Mouse (Mus musculus) neural tube, embryonic 12.5 days (tissue): ENCODE results near the gene Gart. TPM values are rescaled to one million over a fixed set of nuclear protein-coding genes. Genes with fewer than 3 reads are reported as not detected.
"Not testable (repeated sequence)": the region's sequence is repeated elsewhere in the genome, so short reads cannot be mapped to it uniquely, and the experiment has no call there.

Experiments used
- ATAC-seq: fragments of 200-750 bp; cut with Nextera tagmentation; 2 replicates; pipeline ENCODE4 v1.8.0; 2017; ENCODE audit warnings: low read depth, mild to moderate bottlenecking, moderate TSS enrichment, moderate library complexity; ENCODE audit not compliant: low FRiP score
- H3K27ac ChIP-seq: fragments of 300-500 bp; sonication (generic); 2 replicates; pipeline ENCODE4 v1.5.1; 2016
- H3K27me3 ChIP-seq: fragments of 300-500 bp; sonication (generic); replicated peaks from 2 replicates; pipeline ENCODE4 v1.6.1; 2016; ENCODE audit warnings: mild to moderate bottlenecking
- H3K36me3 ChIP-seq: fragments of 300-500 bp; sonication (generic); 2 replicates; pipeline ENCODE4 v1.6.1; 2016; ENCODE audit warnings: mild to moderate bottlenecking
- H3K4me1 ChIP-seq: fragments of 300-500 bp; sonication (generic); 2 replicates; pipeline ENCODE4 v1.6.1; 2016
- H3K4me2 ChIP-seq: fragments of 300-500 bp; sonication (generic); replicated peaks from 2 replicates; pipeline ENCODE4 v1.6.1; 2016; ENCODE audit warnings: mild to moderate bottlenecking
- H3K4me3 ChIP-seq: fragments of 300-500 bp; sonication (generic); 2 replicates; pipeline ENCODE4 v1.5.1; 2016
- H3K9ac ChIP-seq: fragments of 300-500 bp; sonication (generic); 2 replicates; pipeline ENCODE4 v1.6.1; 2016; ENCODE audit warnings: mild to moderate bottlenecking
- H3K9me3 ChIP-seq: fragments of 300-500 bp; sonication (generic); 2 replicates; pipeline ENCODE4 v1.6.1; 2016; ENCODE audit warnings: mild to moderate bottlenecking
- WGBS: fragments of 180-500 bp; shearing (Covaris S2); methylation state at CpG from one replicate; pipeline ENCODE4 v1.1.7; 2016; 5-methylcytosine and 5-hydroxymethylcytosine counted together
- polyA plus RNA-seq: library from polyadenylated mRNA; unstranded; fragments of >200 nt; fragmentation: Nextera tagmentation; extraction: Ambion mirVana; gene quantifications from 2 replicates; pipeline ENCODE4 v1.2.1, GENCODE M21; 2016

The Gart gene
- polyA plus RNA-seq, 1 experiment from 2014 or later: 89.0 TPM

- not testable (repeated sequence) for H3K9me3 ChIP-seq, H3K27ac ChIP-seq, H3K4me3 ChIP-seq, ATAC-seq, H3K9ac ChIP-seq, H3K4me2 ChIP-seq, H3K27me3 ChIP-seq
- WGBS: 100% methylated on average over 1 of the region's 2 CpGs
- H3K36me3 ChIP-seq: peaks cover 13% of the 10 kb centered on the region
- H3K4me1 ChIP-seq: peaks cover 12% of the 10 kb centered on the region
Measured at GRCm38 (mm10) chr16:91645420-91645819, 1.3 kb downstream of the Gart start.

- H3K36me3 ChIP-seq: peaks cover 18% of the 10 kb centered on the region
- WGBS: 85% methylated on average over 2 of the region's 2 CpGs
- no peaks in the 10 kb centered on the region for H3K27me3 ChIP-seq
- no peak overlapping the region for H3K4me2 ChIP-seq
- H3K27ac ChIP-seq: no peak overlapping the region
- ATAC-seq: no peak
- no peak overlapping the region for H3K9ac ChIP-seq
- H3K4me1 ChIP-seq: peaks cover 9% of the 10 kb centered on the region
- H3K4me3 ChIP-seq: no peak overlapping the region
- no peaks in the 10 kb centered on the region for H3K9me3 ChIP-seq
Measured at GRCm38 (mm10) chr16:91644901-91645300, 1.9 kb downstream of the Gart start.

- H3K36me3 ChIP-seq: peaks cover 63% of the 10 kb centered on the region
- 96% methylated on average over 8 of the region's 8 CpGs for WGBS
Measured at GRCm38 (mm10) chr16:91640171-91640570, 6.6 kb downstream of the Gart start.

GRCm38 (mm10) chr16:91639636-91640035, 7.1 kb downstream of the Gart start:
- Histone ChIP-seq H3K27me3 (no peaks in the 10 kb centered on the region), H3K4me2 (no peak overlapping the region), H3K36me3 (peaks cover 66% of the 10 kb centered on the region), H3K4me1 (no peaks in the 10 kb centered on the region), H3K9ac (no peak overlapping the region), H3K9me3 (no peaks in the 10 kb centered on the region), H3K27ac (no peak overlapping the region), H3K4me3 (no peak overlapping the region)
- WGBS: 98% methylated on average over 2 of the region's 2 CpGs
- no peak for ATAC-seq

More at GRCm38 (mm10) chr16:91640171-91640570, 6.6 kb downstream of the Gart start:
- no peak overlapping the region for H3K27ac ChIP-seq
- H3K9ac ChIP-seq: no peak overlapping the region
- H3K4me3 ChIP-seq: no peak overlapping the region
- H3K4me2 ChIP-seq: no peak overlapping the region
- ATAC-seq: no peak
- no peaks in the 10 kb centered on the region for H3K9me3 ChIP-seq
- no peaks in the 10 kb centered on the region for H3K27me3 ChIP-seq
- H3K4me1 ChIP-seq: no peaks in the 10 kb centered on the region

- H3K4me2 ChIP-seq: no peak overlapping the region
- no peak overlapping the region for H3K27ac ChIP-seq
- 95% methylated on average over 5 of the region's 5 CpGs for WGBS
- H3K36me3 ChIP-seq: peaks cover 71% of the 10 kb centered on the region
- no peaks in the 10 kb centered on the region for H3K27me3 ChIP-seq
- no peak for ATAC-seq
- no peak overlapping the region for H3K4me3 ChIP-seq
- H3K4me1 ChIP-seq: no peaks in the 10 kb centered on the region
- H3K9me3 ChIP-seq: no peaks in the 10 kb centered on the region
- no peak overlapping the region for H3K9ac ChIP-seq
Measured at GRCm38 (mm10) chr16:91639161-91639560, 7.6 kb downstream of the Gart start.

- H3K4me2 ChIP-seq: no peak overlapping the region
- no peaks in the 10 kb centered on the region for H3K27me3 ChIP-seq
- WGBS: 92% methylated on average over 12 of the region's 12 CpGs
- H3K27ac ChIP-seq: no peak overlapping the region
- no peak overlapping the region for H3K9ac ChIP-seq
- peaks cover 81% of the 10 kb centered on the region for H3K36me3 ChIP-seq
- H3K4me1 ChIP-seq: no peaks in the 10 kb centered on the region
- H3K4me3 ChIP-seq: no peak overlapping the region
- H3K9me3 ChIP-seq: no peaks in the 10 kb centered on the region
- no peak for ATAC-seq
Measured at GRCm38 (mm10) chr16:91633641-91634040, 13.1 kb downstream of the Gart start.

- ATAC-seq: no peak
Measured at GRCm38 (mm10) chr16:91632940-91633339, 13.8 kb downstream of the Gart start.

GRCm38 (mm10) chr16:91632439-91632838, 14.3 kb downstream of the Gart start:
- H3K27ac ChIP-seq: no peak overlapping the region
- no peaks in the 10 kb centered on the region for H3K4me1 ChIP-seq
- no peak overlapping the region for H3K4me2 ChIP-seq
- 89% methylated on average over 5 of the region's 5 CpGs for WGBS
- no peaks in the 10 kb centered on the region for H3K9me3 ChIP-seq
- peaks cover 81% of the 10 kb centered on the region for H3K36me3 ChIP-seq
- no peaks in the 10 kb centered on the region for H3K27me3 ChIP-seq
- ATAC-seq: no peak
- no peak overlapping the region for H3K4me3 ChIP-seq
- no peak overlapping the region for H3K9ac ChIP-seq

More at GRCm38 (mm10) chr16:91632940-91633339, 13.8 kb downstream of the Gart start:
- no peak overlapping the region for H3K27ac ChIP-seq
- H3K9ac ChIP-seq: no peak overlapping the region
- H3K4me2 ChIP-seq: no peak overlapping the region
- H3K9me3 ChIP-seq: no peaks in the 10 kb centered on the region
- no peak overlapping the region for H3K4me3 ChIP-seq
- no peaks in the 10 kb centered on the region for H3K27me3 ChIP-seq
- no peaks in the 10 kb centered on the region for H3K4me1 ChIP-seq
- H3K36me3 ChIP-seq: peaks cover 81% of the 10 kb centered on the region
- WGBS: 94% methylated on average over 7 of the region's 7 CpGs

- 69% methylated on average over 1 of the region's 1 CpGs for WGBS
- Histone ChIP-seq H3K4me2 (no peak overlapping the region), H3K27me3 (no peaks in the 10 kb centered on the region), H3K9me3 (no peaks in the 10 kb centered on the region), H3K4me1 (no peaks in the 10 kb centered on the region), H3K9ac (no peak overlapping the region), H3K4me3 (no peak overlapping the region), H3K36me3 (peaks cover 74% of the 10 kb centered on the region), H3K27ac (no peak overlapping the region)
- no peak for ATAC-seq
Measured at GRCm38 (mm10) chr16:91630584-91630983, 16.2 kb downstream of the Gart start.

GRCm38 (mm10) chr16:91629749-91630148, 17.0 kb downstream of the Gart start:
- 94% methylated on average over 4 of the region's 4 CpGs for WGBS
- Histone ChIP-seq H3K27ac (no peak overlapping the region), H3K4me1 (no peaks in the 10 kb centered on the region), H3K4me3 (no peak overlapping the region), H3K27me3 (no peaks in the 10 kb centered on the region), H3K36me3 (peaks cover 76% of the 10 kb centered on the region), H3K9me3 (no peaks in the 10 kb centered on the region), H3K9ac (no peak overlapping the region), H3K4me2 (no peak overlapping the region)
- no peak for ATAC-seq

GRCm38 (mm10) chr16:91628673-91629072, 18.1 kb downstream of the Gart start:
- H3K27me3 ChIP-seq: no peaks in the 10 kb centered on the region
- 98% methylated on average over 3 of the region's 3 CpGs for WGBS
- H3K36me3 ChIP-seq: peaks cover 75% of the 10 kb centered on the region
- no peaks in the 10 kb centered on the region for H3K4me1 ChIP-seq
- H3K9me3 ChIP-seq: no peaks in the 10 kb centered on the region
- no peak overlapping the region for H3K9ac ChIP-seq
- H3K4me3 ChIP-seq: no peak overlapping the region
- H3K27ac ChIP-seq: no peak overlapping the region
- ATAC-seq: no peak
- no peak overlapping the region for H3K4me2 ChIP-seq

GRCm38 (mm10) chr16:91627831-91628230, 18.9 kb downstream of the Gart start:
- WGBS: 90% methylated on average over 7 of the region's 7 CpGs
- no peak overlapping the region for H3K9ac ChIP-seq

GRCm38 (mm10) chr16:91623074-91623473, 23.7 kb downstream of the Gart start:
- 96% methylated on average over 9 of the region's 9 CpGs for WGBS

More at GRCm38 (mm10) chr16:91627831-91628230, 18.9 kb downstream of the Gart start:
- H3K27me3 ChIP-seq: no peaks in the 10 kb centered on the region
- no peak overlapping the region for H3K27ac ChIP-seq
- no peaks in the 10 kb centered on the region for H3K9me3 ChIP-seq
- peaks cover 79% of the 10 kb centered on the region for H3K36me3 ChIP-seq
- no peak for ATAC-seq
- no peaks in the 10 kb centered on the region for H3K4me1 ChIP-seq
- no peak overlapping the region for H3K4me2 ChIP-seq
- H3K4me3 ChIP-seq: no peak overlapping the region

More at GRCm38 (mm10) chr16:91623074-91623473, 23.7 kb downstream of the Gart start:
- ATAC-seq: no peak
- H3K36me3 ChIP-seq: peaks cover 72% of the 10 kb centered on the region
- no peak overlapping the region for H3K9ac ChIP-seq
- no peak overlapping the region for H3K4me3 ChIP-seq
- H3K27ac ChIP-seq: no peak overlapping the region
- no peaks in the 10 kb centered on the region for H3K9me3 ChIP-seq
- peaks cover 3% of the 10 kb centered on the region; the same call in 1 of the 2 replicates for H3K4me1 ChIP-seq
- H3K4me2 ChIP-seq: no peak overlapping the region
- H3K27me3 ChIP-seq: no peaks in the 10 kb centered on the region
